ENCODE assay signal across 31 mouse cellular contexts in genomic region chr12:26088389-26088788, GRCm38 (mm10).
A peak's percentile ranks its signal among the peaks of the same experiment; 100 is the strongest.
DNase-seq lines count a peak whose midpoint lies in the region; ATAC-seq and TF ChIP-seq lines count a peak whose summit lies in the region.
"Had no signal": no experiment of that assay in that cellular context is flagged by ENCODE, and none has a peak within 500 bp of the region (broad histone marks: within the 10 kb centered on the region; RNA-seq: fewer than 3 reads in every experiment).

No protein-coding gene starts in this region.

- dilution Hi-C loops in CH12.LX (cut with MboI; ENCODE audit: extremely low pct_ligation_motif_present, extremely low pct_unique_long_range_greater_than_20kb, low sequenced_read_pairs): no loop called here

- H3K79me2 ChIP-seq in CH12.LX (replicated peaks; ENCODE audit: control insufficient read depth, extremely low read depth, insufficient read depth, poor library complexity, severe bottlenecking): no peaks in the 10 kb centered on the region

- in situ Hi-C loops in CH12.LX (cut with MboI; ENCODE audit: low pct_ligation_motif_present, low pct_unique_long_range_greater_than_20kb, low sequenced_read_pairs): no loop called here

- no peak for TF ChIP-seq POLR2A in CH12.LX (IDR thresholded peaks at IDR 0.05; ENCODE audit: low read depth, low read length)
- no peak for TF ChIP-seq POLR2A in cortical plate, adult 2 months (IDR thresholded peaks at IDR 0.05; ENCODE audit: extremely low read depth, insufficient read depth, low read length)

- H3K4me2 ChIP-seq in CH12.LX (ENCODE audit: insufficient read depth, low read depth, poor library complexity, severe bottlenecking): peak overlapping the region; percentile 84
- no peak overlapping the region for H3K4me2 ChIP-seq in forebrain, postnatal 0 days (ENCODE audit: low read depth)
- H3K4me2 ChIP-seq: forebrain, embryonic 13.5 days; heart, embryonic 13.5 days; hindbrain, embryonic 14.5 days; limb, embryonic 12.5 days; liver, embryonic 15.5 days; lung, embryonic 14.5 days; midbrain, embryonic 15.5 days; neural tube, embryonic 15.5 days; stomach, embryonic 15.5 days had no signal

- no peaks in the 10 kb centered on the region for H3K36me3 ChIP-seq in CH12.LX (replicated peaks in 1 of 2; ENCODE audit: control insufficient read depth in 1 of 2, insufficient read depth in 1 of 2, low read length in 1 of 2)
- H3K36me3 ChIP-seq in forebrain, postnatal 0 days (ENCODE audit: insufficient read depth): no peaks in the 10 kb centered on the region
- H3K36me3 ChIP-seq: heart, embryonic 13.5 days; limb, embryonic 12.5 days; liver, embryonic 15.5 days; midbrain, embryonic 10.5 days; midbrain, embryonic 15.5 days; neural tube, embryonic 15.5 days; stomach, embryonic 15.5 days had no signal

- peaks cover 9 to 14% of the 10 kb centered on the region in 2 experiments; a peak in 2 of 4 replicates for H3K4me1 ChIP-seq in CH12.LX (ENCODE audit: control insufficient read depth in 1 of 2, insufficient read depth in 2 of 2)
- peaks cover 8% of the 10 kb centered on the region for H3K4me1 ChIP-seq in cortical plate, adult 2 months (ENCODE audit: control insufficient read depth, insufficient read depth, low read length)
- H3K4me1 ChIP-seq in forebrain, postnatal 0 days (ENCODE audit: insufficient read depth): 0 out of 2 replicates have a peak, but pooled peaks cover 3% of the 10 kb centered on the region
- H3K4me1 ChIP-seq: forebrain, embryonic 13.5 days; heart, embryonic 13.5 days; limb, embryonic 12.5 days; liver, embryonic 15.5 days; midbrain, embryonic 10.5 days; midbrain, embryonic 15.5 days; neural tube, embryonic 15.5 days; stomach, embryonic 15.5 days had no signal

- no peak for TF ChIP-seq EP300 in CH12.LX (IDR thresholded peaks at IDR 0.05; ENCODE audit: low read length)

- no peak for ATAC-seq in forebrain, postnatal 0 days
- ATAC-seq: activated CD4-positive, CD25-positive, alpha-beta regulatory T cell, adult 4 months; CD4-positive, CD25-positive, alpha-beta regulatory T cell, adult 4 months; forebrain, embryonic 13.5 days; intestine, postnatal 0 days; midbrain, embryonic 15.5 days had no signal

- no peak for TF ChIP-seq CTCF in CH12.LX (conservative IDR thresholded peaks at IDR 0.05 in 1 of 2, IDR thresholded peaks at IDR 0.05 in 1 of 2; ENCODE audit: low read depth in 2 of 2, low read length in 2 of 2)
- TF ChIP-seq CTCF in cortical plate, adult 2 months (IDR thresholded peaks at IDR 0.05; ENCODE audit: extremely low read depth, insufficient read depth, low read length): no peak
- no peak for TF ChIP-seq CTCF in forebrain, postnatal 0 days (IDR thresholded peaks at IDR 0.05; ENCODE audit: low read depth)

- no peak for TF ChIP-seq RAD21 in CH12.LX (IDR thresholded peaks at IDR 0.05; ENCODE audit: low read depth, low read length)

- peak overlapping the region; percentile 31; the same call in 1 of the 2 replicates for H3K9ac ChIP-seq in CH12.LX (ENCODE audit: insufficient read depth, low read depth)
- H3K9ac ChIP-seq in forebrain, postnatal 0 days: no peak overlapping the region
- H3K9ac ChIP-seq: forebrain, embryonic 13.5 days; heart, embryonic 13.5 days; hindbrain, embryonic 14.5 days; limb, embryonic 12.5 days; liver, embryonic 15.5 days; lung, embryonic 14.5 days; midbrain, embryonic 15.5 days; neural tube, embryonic 15.5 days; stomach, embryonic 15.5 days had no signal

- WGBS in forebrain, postnatal 0 days: 74% methylated on average over 3 of the region's 3 CpGs

- no peak overlapping the region for H3K27ac ChIP-seq in CH12.LX (ENCODE audit: insufficient read depth, low read depth)
- peak overlapping the region; percentile 71 for H3K27ac ChIP-seq in cortical plate, adult 2 months (ENCODE audit: insufficient read depth, low read length)
- no peak overlapping the region for H3K27ac ChIP-seq in forebrain, postnatal 0 days (ENCODE audit: low read depth, low read length)
- H3K27ac ChIP-seq: forebrain, embryonic 13.5 days; gastrocnemius, adult 2 months; heart, adult 2 months; heart, embryonic 13.5 days; hindbrain, embryonic 14.5 days; limb, embryonic 12.5 days; liver, embryonic 15.5 days; midbrain, embryonic 10.5 days; midbrain, embryonic 15.5 days; neural tube, embryonic 15.5 days; stomach, embryonic 15.5 days had no signal

- H3K4me3 ChIP-seq in CH12.LX (replicated peaks in 1 of 3; ENCODE audit: low read depth in 2 of 3, low read length in 2 of 3, poor library complexity in 1 of 3): no peak overlapping the region
- H3K4me3 ChIP-seq in cortical plate, adult 2 months (ENCODE audit: insufficient read depth, low read length): no peak overlapping the region
- H3K4me3 ChIP-seq in forebrain, postnatal 0 days (ENCODE audit: low read depth, low read length): no peak overlapping the region
- H3K4me3 ChIP-seq: forebrain, embryonic 13.5 days; gastrocnemius, adult 2 months; heart, adult 2 months; heart, embryonic 13.5 days; limb, embryonic 12.5 days; liver, embryonic 15.5 days; midbrain, embryonic 10.5 days; midbrain, embryonic 15.5 days; neural tube, embryonic 15.5 days; stomach, embryonic 15.5 days had no signal

- peak; percentile 43 for DNase-seq in layer of hippocampus, adult 9-11 months
- no peak for DNase-seq in layer of hippocampus, postnatal 14 days (ENCODE audit: low spot score in 2 of 2)
- no peak for DNase-seq in CH12.LX (ENCODE audit: extremely low read depth)
- peak; percentile 27 to 63 for DNase-seq in right cerebral cortex, postnatal 36 days (ENCODE audit: low spot score in 2 of 2)
- no peak for DNase-seq in forebrain, postnatal 0 days
- DNase-seq in kidney, postnatal 4 days: no peak
- DNase-seq: adrenal gland, adult 8-10 months; cerebellum, adult 8-10 months; cerebellum, postnatal 25 days; gastrocnemius, adult 2 months; gastrocnemius, postnatal 36 days; heart, adult 2 months; heart, postnatal 10 days; kidney, adult 9 months; kidney, postnatal 10 days; lung, embryonic 14.5 days; retina, postnatal 1 day; thymus, postnatal 36 days had no signal

- H3K27me3 ChIP-seq in CH12.LX (replicated peaks): no peaks in the 10 kb centered on the region
- H3K27me3 ChIP-seq in forebrain, postnatal 0 days (ENCODE audit: insufficient read depth, low read length): no peaks in the 10 kb centered on the region
- H3K27me3 ChIP-seq: forebrain, embryonic 13.5 days; heart, embryonic 13.5 days; limb, embryonic 12.5 days; liver, embryonic 15.5 days; midbrain, embryonic 15.5 days; neural tube, embryonic 15.5 days; stomach, embryonic 15.5 days had no signal

- no peaks in the 10 kb centered on the region for H3K9me3 ChIP-seq in CH12.LX (replicated peaks; ENCODE audit: low read length)
- H3K9me3 ChIP-seq in forebrain, postnatal 0 days (ENCODE audit: low read length): no peaks in the 10 kb centered on the region
- H3K9me3 ChIP-seq: forebrain, embryonic 13.5 days; heart, embryonic 13.5 days; limb, embryonic 12.5 days; liver, embryonic 15.5 days; midbrain, embryonic 10.5 days; midbrain, embryonic 15.5 days; neural tube, embryonic 15.5 days; stomach, embryonic 15.5 days had no signal

TF ChIP-seq in CH12.LX, 34 proteins besides CTCF, POLR2A, EP300 and RAD21:
- no peak for TF ChIP-seq E2F4 (IDR thresholded peaks at IDR 0.05; ENCODE audit: insufficient replicate concordance, low read depth, low read length)
- TF ChIP-seq ZKSCAN1 (IDR thresholded peaks at IDR 0.05; ENCODE audit: borderline replicate concordance, low read depth, low read length): no peak
- TF ChIP-seq USF1 (IDR thresholded peaks at IDR 0.05; ENCODE audit: low read depth, low read length): no peak
- no peak for TF ChIP-seq UBTF (IDR thresholded peaks at IDR 0.05; ENCODE audit: low read depth, low read length)
- no peak for TF ChIP-seq CHD2 (IDR thresholded peaks at IDR 0.05; ENCODE audit: low read length)
- no peak for TF ChIP-seq NRF1 (IDR thresholded peaks at IDR 0.05; ENCODE audit: low read depth, low read length)
- TF ChIP-seq CHD1 (IDR thresholded peaks at IDR 0.05; ENCODE audit: low read depth, low read length): no peak
- TF ChIP-seq IRF4 (IDR thresholded peaks at IDR 0.05; ENCODE audit: low read depth, low read length): no peak
- no peak for TF ChIP-seq JUND (conservative IDR thresholded peaks at IDR 0.05; ENCODE audit: low read depth, low read length)
- TF ChIP-seq ETS1 (conservative IDR thresholded peaks at IDR 0.05; ENCODE audit: low read depth, low read length): no peak
- no peak for TF ChIP-seq KAT2A (IDR thresholded peaks at IDR 0.05; ENCODE audit: insufficient replicate concordance, low read length)
- TF ChIP-seq ELF1 (IDR thresholded peaks at IDR 0.05; ENCODE audit: low read depth, low read length): no peak
- no peak for TF ChIP-seq MXI1 (IDR thresholded peaks at IDR 0.05; ENCODE audit: low read depth, low read length)
- no peak for TF ChIP-seq ZC3H11A (IDR thresholded peaks at IDR 0.05; ENCODE audit: low read depth, low read length)
- no peak for TF ChIP-seq USF2 (conservative IDR thresholded peaks at IDR 0.05; ENCODE audit: low read depth, low read length)
- TF ChIP-seq ZNF384 (IDR thresholded peaks at IDR 0.05; ENCODE audit: low read depth, low read length): no peak
- TF ChIP-seq HCFC1 (IDR thresholded peaks at IDR 0.05; ENCODE audit: low read depth, low read length): no peak

Comparison
In these comparisons a context has a peak if more than half of its experiments do, and no peak if none do; other contexts are left out.
1. DNase-seq: peak in layer of hippocampus, adult 9-11 months (single experiment) and right cerebral cortex, postnatal 36 days (2 of 2); none in layer of hippocampus, postnatal 14 days (0 of 2), CH12.LX (single experiment), forebrain, postnatal 0 days (single experiment) and kidney, postnatal 4 days (0 of 2).